Mouse (Mus musculus): ENCODE measurements at regions not wholly inside any gene's neighbourhood (a gene's known extent, or its start where the extent isn't known, plus 50 kb on each side); places are given as distances from the start of the nearest gene placed in this dataset.

DNA sequence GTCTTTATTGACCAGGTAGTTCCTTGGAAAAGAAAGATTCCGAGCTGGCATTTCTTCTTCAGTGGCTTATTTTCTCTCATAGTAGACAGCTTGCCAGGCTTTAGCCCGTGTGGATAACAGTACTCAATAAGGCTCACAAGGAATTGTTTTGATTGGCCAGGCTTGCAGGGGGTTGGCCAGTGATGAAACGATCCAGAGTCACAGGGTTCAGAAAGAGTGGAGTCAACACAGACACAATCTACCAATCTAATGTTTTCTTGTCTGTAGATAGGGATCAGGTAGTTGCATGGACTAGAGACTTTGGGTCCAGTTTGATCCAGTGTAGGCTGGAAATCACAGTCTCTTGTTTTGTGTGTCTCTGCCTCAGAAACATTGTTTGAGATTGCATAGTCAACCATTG, 115.8 kb upstream of the Tab2 start:
- no peak for ATAC-seq

- no peak for ATAC-seq
These were observed 114.4 kb upstream of the Tab2 start for GRCm38 (mm10) chr10:8070472-8070871.

GRCm38 (mm10) chr10:8066926-8067325, 110.9 kb upstream of the Tab2 start:
- ATAC-seq: no peak

- peak; percentile 100 for ATAC-seq
These were observed 109.7 kb upstream of the Tab2 start for GRCm38 (mm10) chr10:8065746-8066145.

DNA sequence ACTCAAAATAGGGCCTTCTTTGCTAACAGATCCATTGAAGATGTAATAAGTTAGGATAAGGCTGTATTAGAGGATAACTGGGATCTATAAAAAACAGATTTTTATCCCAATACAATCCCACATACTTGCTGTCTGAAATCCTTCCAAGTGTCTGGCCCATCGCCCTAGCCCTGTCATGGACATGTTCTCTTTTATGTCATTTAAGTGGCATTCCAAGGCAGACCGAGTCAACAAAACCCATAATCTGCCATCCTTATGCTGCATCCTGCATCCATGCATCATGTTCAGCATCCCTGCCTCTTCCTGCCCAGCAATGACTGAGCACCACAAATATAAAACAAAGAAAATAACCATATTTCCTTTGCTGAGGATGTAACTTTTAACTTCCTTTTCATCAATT, 108.3 kb upstream of the Tab2 start:
- ATAC-seq: no peak

DNA sequence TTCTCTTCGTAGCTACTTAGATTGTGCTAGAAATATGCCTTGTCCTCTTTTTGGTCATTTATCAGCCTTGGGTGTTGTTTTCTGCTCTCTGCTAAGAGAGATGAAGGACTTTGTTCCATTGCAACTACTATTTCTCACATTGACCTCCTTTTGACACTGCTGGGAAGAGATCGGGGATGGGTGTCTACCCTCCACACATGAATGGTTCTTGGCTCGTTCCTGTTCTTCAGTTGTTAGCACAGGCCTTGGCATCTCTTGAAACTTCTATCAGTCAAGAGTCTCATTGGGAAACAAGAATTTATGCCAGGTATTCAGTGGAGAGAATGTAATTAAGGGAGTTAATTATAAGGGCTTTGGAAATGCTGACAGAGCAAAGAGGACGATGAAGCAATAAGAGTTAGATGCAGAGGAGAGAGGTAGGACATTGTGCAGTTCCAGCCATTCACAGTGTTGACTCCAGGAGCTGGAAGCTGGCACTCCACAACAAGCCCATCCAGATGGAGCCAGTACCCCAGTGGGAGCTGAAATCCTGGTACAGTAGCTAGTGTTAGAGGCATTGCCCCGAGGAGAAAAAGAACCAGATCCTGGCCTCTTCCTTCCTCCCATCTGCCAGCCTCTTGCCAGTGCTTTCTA, 107.5 kb upstream of the Tab2 start:
- no peak for ATAC-seq

- ATAC-seq: no peak
These were observed 105.0 kb upstream of the Tab2 start for GRCm38 (mm10) chr10:8060987-8061386.

- no peak for ATAC-seq
These were observed 103.7 kb upstream of the Tab2 start for GRCm38 (mm10) chr10:8059769-8060168.

DNA sequence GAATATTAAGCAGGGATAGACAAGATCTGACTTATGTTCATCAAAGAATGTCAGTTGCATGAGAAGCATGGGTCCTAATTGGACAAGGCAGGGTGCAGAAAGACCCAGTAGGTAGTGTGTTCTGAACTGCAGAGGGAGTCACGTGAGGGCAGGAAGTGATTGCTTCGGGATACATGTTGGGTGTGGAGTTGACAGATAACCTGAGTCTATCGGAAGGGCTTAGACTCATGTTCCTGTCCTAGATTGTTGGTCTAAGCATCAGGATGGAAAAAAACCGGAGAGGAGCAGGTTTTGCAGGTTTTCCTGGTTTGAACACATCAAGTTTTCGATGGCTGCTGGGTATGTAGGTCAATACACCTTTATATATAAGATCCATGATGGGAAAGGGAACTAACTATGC, 101.8 kb upstream of the Tab2 start:
- ATAC-seq: no peak

- ATAC-seq: peak; percentile 99
These were observed 99.3 kb upstream of the Tab2 start for GRCm38 (mm10) chr10:8055293-8055692.

DNA sequence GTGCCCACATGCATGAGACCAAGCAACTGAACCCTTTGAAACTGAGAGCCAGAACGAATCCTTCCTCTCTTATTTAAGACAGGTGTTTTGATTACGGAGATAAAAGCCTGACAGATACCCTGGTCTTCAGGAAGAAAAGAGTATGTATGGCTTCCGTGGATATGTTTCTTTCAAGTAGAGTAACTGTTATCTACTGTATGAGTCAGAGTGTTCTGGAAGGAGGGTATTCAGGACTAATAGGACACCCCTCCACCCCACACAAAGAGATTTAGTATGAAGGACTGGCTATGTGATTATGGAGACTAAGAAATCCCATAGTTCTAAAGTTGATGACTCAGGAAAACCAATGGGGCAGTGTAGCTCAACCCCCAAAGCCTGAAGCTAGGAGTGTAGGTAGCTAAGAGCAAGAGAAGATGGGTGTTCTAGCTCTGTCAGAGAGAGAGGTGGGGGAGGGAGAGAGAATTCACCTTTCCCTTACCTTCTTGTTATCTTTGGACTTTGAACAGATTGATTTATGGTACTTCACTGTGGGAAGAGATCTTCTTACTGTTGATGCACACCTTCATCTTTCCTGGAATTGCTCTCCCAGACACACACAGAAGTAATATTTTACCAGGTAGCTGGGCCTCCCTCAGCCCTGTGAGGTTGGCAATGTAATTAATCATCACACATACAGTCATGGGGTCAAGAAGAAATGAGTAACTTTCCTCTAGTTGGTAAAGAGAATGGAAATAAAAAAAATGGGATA, 87.6 kb upstream of the Tab2 start:
- no peak for ATAC-seq

GRCm38 (mm10) chr10:8042306-8042705, 86.3 kb upstream of the Tab2 start:
- ATAC-seq: no peak

GRCm38 (mm10) chr10:8041790-8042189, 85.8 kb upstream of the Tab2 start:
- ATAC-seq: no peak

GRCm38 (mm10) chr10:8037986-8038631, 82.1 kb upstream of the Tab2 start:
- ATAC-seq: no peak

DNA sequence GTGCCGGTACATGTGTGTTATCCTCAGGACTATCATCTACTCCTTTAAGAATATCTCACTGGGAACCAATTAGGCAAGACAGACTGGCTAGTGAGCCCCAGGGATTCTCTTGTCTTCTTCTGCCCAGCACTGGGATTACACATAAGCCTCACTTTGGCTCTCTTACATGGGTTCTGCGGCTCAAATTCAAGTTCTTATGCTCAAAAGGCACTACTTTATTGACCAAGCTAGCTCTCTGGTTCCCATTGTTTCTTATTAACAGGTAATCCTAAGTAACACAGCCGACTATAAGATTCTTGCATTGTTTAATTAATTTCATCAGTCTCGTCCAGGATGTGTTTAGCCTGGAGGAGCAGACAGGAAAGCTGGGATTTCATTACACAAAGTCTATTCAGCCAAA, 80.3 kb upstream of the Tab2 start:
- no peak for ATAC-seq

GRCm38 (mm10) chr10:8035310-8035709, 79.3 kb upstream of the Tab2 start:
- ATAC-seq: no peak

DNA sequence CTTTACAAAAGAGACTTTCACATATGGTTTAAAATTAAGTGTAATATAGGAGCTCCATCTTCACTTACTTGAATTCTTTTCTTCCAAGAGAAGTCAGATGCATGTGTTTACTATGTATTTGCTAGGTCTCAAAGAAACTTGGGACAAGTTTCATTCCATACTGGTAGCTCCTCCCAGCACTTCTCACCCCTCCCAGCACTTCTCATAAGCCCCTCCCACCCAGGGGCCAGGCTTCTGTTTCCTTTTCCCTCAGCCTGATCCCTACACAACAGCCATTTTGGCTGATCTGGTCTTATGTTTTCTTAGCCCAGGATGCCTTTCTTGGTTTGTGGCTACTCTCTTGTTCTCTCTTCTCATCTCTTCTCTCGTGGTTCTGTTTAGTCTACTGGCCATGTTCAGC, 76.2 kb upstream of the Tab2 start:
- no peak for ATAC-seq

DNA sequence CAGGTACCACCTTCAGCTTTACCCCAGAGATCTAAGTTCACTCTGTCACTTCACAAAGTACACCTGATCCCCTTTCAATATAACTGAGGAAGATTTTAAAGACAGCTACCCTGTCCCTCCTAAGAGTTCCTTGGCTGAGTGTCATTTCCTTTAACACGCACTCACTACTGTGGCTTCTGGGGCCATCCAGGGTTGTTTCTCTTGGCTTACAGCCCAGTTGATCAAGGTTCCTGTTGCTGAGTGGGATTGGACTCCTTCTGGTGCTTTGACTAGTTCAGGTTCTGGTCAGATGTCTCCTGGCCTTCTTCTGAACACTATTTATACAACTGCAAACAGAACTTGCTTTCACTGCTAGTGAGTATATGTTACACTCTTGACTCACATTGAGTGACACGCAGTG, 72.8 kb upstream of the Tab2 start:
- no peak for ATAC-seq

GRCm38 (mm10) chr10:8027023-8027422, 71.0 kb upstream of the Tab2 start:
- ATAC-seq: no peak

GRCm38 (mm10) chr10:8023741-8024140, 67.7 kb upstream of the Tab2 start:
- ATAC-seq: no peak

- ATAC-seq: no peak
These were observed 65.9 kb upstream of the Tab2 start for GRCm38 (mm10) chr10:8021971-8022370.

- no peak for ATAC-seq
These were observed 65.1 kb upstream of the Tab2 start for GRCm38 (mm10) chr10:8020916-8021705.

DNA sequence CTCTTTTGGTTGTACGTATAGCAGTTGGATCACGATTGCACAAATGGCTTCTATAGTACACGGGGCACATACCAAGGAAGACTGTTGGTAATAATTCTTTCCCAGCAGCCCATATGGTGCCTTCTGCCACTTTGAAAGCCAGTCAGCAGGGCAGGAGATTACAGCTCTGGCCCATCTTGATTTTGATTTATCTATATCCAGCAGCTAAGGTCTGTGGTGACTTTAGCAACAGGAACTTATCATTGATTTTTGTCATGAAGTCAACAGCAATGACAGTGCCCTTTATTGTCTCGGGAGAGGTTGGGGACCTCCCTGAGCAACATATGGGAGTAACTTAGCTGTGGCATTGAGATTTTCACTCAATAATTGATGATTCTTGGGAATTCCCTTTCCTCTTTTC, 64.1 kb upstream of the Tab2 start:
- ATAC-seq: no peak

Data from CD4-positive, CD25-positive, alpha-beta regulatory T cell, adult 4 months (primary cell).